In the genomic region with DNA sequence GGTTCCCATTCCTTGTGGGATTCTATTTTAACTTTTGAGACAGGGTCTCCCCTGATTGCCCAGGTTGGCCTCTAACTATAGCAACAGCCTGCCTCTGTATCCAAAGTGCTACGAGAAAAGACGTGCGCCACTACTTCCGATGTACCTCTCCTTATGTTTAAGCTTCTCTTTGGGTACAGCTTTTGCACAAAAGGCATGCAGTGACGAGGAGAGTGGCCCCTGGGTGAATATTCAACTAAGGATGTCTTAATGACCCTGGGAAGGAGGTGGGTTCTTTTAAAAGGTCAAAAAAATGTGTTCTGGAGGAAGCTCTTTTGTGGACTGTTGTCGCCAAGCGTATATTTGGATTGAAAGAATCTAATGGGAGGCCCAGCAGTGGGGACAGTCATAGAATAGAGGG, we compare ENCODE assay signal across 8 mouse cellular contexts. TPM values are rescaled to one million over a fixed set of nuclear protein-coding genes. Genes with fewer than 3 reads are reported as not detected.
DNase-seq lines count a peak whose midpoint lies in the region; ATAC-seq lines count a peak whose summit lies in the region.

No protein-coding gene starts in this region.

- peak overlapping the region; percentile 63 for H3K4me3 ChIP-seq in neural tube, embryonic 15.5 days (replicated peaks)

- peaks cover 22% of the 10 kb centered on the region for H3K4me1 ChIP-seq in neural tube, embryonic 15.5 days

- WGBS in neural tube, embryonic 15.5 days: 27% methylated on average over 7 of the region's 7 CpGs

- no peaks in the 10 kb centered on the region for H3K9me3 ChIP-seq in neural tube, embryonic 15.5 days (replicated peaks)

- ATAC-seq in neural tube, embryonic 15.5 days (ENCODE audit: low FRiP score): no peak

- peak overlapping the region; percentile 72 for H3K4me2 ChIP-seq in neural tube, embryonic 15.5 days

- peak overlapping the region; percentile 100 for H3K27ac ChIP-seq in neural tube, embryonic 15.5 days (replicated peaks)

- H3K9ac ChIP-seq in neural tube, embryonic 15.5 days (replicated peaks): peak overlapping the region; percentile 92

- H3K36me3 ChIP-seq in neural tube, embryonic 15.5 days: no peaks in the 10 kb centered on the region

- DNase-seq in cerebellum, adult 11-12 months: peak; percentile 51
- no peak for DNase-seq in cerebellum, postnatal 10 days
- peak; percentile 49 for DNase-seq in thymus, postnatal 14 days
- DNase-seq in thymus, postnatal 0 days (ENCODE audit: low spot score): no peak
- DNase-seq in kidney, postnatal 25 days: peak; percentile 52 to 64
- no peak for DNase-seq in gastrocnemius, adult 8-10 months (ENCODE audit: low spot score in 2 of 2)
- no peak for DNase-seq in MN1 (ENCODE audit: low spot score)

- no peaks in the 10 kb centered on the region for H3K27me3 ChIP-seq in neural tube, embryonic 15.5 days (replicated peaks)

RNA-seq across cellular contexts. Expression of a gene that starts 38.2 kb away (rescaled TPM):
- 3,795 and 4,477 TPM in 2 replicates for polyA plus RNA-seq in thymus, postnatal 0 days (2015; fragmentation: Nextera tagmentation; extraction: Ambion mirVana)
- 1,254 and 1,565 TPM in 2 replicates for polyA plus RNA-seq in neural tube, embryonic 15.5 days (2015; fragmentation: Nextera tagmentation; extraction: Ambion mirVana)
- total RNA-seq in gastrocnemius, adult 8-10 months (2022): 10 to 100 TPM; 50.9 to 76.9 (median 67.7) TPM

Comparison
In these comparisons a context has a peak if more than half of its experiments do, and no peak if none do; other contexts are left out.
1. DNase-seq: peak in cerebellum, adult 11-12 months (single experiment), thymus, postnatal 14 days (single experiment) and kidney, postnatal 25 days (2 of 2); none in cerebellum, postnatal 10 days (0 of 2), thymus, postnatal 0 days (single experiment), gastrocnemius, adult 8-10 months (0 of 2) and MN1 (single experiment).